Mouse (Mus musculus) R1 (cell line): ENCODE measurements at regions not wholly inside any gene's neighbourhood (a gene's known extent, or its start where the extent isn't known, plus 50 kb on each side); places are given as distances from the start of the nearest gene placed in this dataset.

Experiments
- DNase-seq: peaks from one replicate; pipeline ENCODE4 v3.0.0-alpha.2; 2018; ENCODE audit warnings: low read depth, low spot score

DNA sequence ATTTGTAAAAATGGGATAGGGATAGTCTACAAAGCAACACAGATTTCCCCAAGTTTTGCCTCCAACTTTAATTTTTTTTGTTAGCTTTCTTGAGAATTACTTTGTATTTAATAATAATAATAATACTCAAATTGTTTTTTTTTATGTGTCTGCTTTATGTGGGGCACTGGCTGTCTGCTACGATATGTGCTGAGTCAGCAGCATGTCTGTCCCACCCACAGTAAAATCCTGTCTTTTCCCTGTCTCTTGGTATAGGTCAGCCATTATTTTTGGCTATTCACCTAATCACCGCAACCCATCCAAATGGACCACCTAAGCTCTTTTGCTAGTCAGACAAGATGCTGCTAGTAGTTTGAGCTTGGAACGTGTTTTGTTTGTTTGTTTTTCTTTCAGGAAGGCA is 473.0 kb downstream of the Hs3st4 start:
- DNase-seq: no peak

DNA sequence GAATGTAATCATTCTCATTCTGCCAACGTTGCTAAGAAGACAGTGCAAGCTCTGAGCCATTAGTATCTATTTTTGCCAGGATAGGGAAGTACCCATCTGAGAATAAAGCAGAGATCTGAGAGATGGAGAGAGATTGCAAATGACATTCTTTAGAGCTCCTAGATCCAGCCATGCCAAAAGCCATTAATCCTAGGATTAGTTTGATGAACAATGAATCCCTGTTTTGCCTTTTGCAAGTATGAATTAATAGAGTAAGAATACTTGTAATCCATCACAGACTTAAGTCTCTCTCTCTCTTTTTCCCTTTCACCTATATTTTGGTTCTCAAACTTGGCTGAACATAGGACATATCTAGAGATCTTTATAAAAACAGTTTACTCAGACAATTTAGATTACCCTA is 504.7 kb downstream of the Hs3st4 start:
- no peak for DNase-seq

DNA sequence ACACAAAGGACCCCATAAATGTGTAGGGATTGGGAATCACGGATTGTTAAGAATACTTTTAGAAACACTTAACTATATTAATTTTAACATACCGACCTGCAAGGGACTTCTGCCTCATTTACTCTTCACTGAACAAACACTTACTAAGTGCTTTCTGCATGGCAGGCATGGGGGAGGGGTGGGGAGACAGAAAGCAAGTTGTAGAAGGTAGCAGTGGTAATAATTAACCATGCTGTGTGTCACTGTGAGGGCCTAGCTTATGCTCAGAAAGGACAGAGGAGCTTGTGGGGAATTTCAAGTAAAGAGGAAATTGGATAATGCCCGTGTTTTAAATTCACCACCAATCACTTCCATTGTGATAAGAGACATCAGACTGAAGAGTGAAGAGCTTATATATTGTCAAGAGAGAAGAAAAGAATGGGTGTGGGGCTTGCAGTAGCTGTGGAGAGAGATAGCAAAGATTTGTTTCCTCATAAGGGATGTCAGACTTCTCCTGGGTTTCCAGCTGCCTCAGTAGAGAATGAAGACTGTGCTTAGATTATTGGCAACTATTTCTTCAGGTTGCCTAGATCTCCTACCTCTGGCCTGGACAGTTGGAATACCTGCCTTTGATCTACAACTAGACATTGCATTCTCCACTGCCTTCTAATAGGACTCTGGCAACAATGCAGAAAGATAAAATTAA is 508.6 kb downstream of the Hs3st4 start:
- no peak for DNase-seq

DNA sequence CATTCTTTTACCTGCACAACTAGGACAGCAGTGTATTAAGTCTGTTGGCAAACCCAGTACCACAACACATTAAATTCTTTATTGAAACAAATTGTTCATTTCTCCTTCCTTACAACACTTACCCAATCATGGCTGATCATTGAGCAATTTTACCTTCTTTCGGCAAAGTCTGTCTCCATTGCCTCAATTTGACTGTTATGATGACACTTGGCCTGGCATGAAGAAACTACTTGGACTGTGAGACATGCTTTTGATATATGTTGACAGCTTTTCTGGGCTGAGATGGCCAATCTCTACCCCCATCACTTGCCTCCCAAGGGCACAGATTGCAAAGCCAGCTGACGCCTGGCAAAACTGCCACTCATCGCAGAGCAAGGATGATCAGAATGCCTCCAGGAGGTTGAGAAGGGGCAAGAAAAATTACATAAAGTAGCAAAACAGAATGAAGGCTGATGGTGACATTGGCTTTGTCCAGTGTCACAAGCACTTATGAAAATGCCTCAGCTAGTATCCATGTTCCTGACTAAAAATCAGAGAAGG is 509.3 kb downstream of the Hs3st4 start:
- no peak for DNase-seq

DNA sequence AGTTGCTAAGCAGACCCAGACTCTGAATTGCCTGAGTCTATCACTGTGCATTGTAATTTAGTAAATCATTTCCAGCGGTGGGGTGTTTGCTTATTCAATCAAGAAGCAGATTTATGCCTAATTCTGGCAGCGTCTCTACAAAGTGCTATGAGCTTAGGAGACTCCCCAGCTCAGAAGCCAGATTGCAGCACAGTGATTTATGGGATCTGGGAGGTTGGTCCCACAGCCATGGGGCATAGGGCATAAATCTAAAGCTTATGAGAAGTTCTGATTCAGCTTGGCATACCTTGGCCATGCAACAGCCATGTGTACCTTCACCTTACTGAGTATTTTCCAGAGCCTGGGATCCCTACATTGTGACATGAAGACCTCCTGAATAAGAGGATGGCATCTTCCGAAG is 518.0 kb downstream of the Hs3st4 start:
- no peak for DNase-seq

DNA sequence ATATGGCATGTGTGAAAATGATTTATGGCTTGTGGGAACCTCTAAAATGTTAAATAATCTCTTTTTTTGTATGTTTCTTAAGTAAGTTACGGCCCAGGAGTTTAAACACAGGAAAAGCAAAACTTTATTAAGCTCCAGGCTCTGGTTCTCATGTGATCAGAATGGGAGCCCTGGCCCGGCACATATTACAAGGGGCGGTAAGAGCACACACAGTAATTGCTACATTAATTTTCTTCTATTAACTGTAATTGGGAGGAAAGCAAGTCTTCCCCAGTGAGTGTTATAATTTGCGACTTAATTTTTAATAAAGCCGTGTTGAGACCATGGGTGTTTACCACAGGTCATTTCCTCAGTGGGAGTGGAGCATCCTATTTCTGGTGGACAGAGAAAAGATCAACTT is 520.1 kb downstream of the Hs3st4 start:
- DNase-seq: no peak

DNA sequence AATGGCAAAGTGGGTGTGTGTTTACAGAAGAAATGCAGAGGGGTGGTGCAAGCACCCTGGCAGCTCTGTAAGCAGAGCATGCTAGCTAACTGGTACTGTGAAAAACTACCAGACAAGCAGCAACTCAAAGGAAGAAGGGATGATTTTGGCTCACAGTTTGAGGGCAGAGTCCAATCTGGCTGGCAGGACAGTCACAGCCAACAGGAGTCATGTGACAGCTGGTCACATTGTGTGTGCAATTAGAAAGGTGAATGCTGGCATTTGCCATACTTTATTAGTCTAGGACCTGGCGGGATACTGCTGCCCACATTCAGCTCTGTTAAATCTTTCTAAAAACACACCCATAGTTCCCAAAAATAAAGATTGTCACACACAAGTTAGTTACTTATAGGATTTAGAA is 566.4 kb downstream of the Hs3st4 start:
- DNase-seq: no peak

DNA sequence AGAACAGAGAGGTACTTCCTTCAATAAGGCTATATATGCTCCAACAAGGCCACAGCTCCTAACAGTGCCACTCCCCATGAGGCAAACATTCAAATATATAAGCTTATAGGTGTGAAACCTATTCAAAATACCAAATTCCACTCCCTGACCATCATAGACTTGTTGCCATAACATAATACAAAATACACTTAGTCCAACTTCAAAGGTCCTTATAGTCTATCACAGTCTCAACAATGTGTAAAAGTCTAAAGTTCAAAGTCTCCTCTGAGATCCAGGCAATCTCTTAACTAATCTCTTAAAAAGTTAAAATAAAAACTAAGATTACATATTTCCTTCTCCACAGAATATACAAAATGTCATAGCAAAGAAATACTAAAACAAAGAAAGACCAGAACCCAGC is 574.5 kb downstream of the Hs3st4 start:
- no peak for DNase-seq

DNA sequence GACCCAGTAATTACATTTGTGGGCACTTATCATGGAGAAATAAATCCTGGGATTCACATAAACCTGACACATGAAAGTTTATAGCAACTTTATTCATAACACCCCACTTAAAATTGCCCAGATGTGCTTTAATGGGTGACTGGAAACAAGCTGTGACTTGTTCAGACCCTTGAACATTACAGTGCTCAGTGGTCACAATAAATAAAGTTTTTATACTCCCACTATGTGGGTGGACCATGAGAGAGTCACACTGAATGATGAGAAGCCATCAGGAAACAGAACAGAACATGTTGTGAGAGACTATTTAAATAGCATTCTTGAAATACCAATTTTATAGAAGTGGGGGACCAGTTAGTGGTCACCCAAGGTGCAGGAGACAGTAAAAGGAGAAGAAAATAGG is 588.1 kb downstream of the Hs3st4 start:
- DNase-seq: no peak

DNA sequence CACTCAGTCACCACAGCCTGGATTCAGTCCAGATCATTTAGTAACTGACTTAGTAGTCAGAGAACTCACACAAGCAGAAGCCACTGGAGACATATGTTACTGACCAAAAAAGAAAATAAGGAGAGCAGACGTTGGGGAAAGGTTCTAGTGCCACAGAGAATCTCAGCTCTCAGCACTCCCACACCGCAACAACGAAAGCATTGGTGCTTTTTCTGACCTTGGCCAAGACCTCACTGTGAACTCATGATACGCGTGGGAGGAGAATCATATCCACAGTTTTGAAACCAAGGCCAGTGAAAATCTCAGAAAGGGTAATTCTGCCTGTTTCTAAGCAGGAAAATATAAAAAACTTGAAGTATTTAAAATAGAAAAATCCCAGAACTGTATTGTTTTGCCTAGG is 591.0 kb downstream of the Hs3st4 start:
- DNase-seq: no peak

DNA sequence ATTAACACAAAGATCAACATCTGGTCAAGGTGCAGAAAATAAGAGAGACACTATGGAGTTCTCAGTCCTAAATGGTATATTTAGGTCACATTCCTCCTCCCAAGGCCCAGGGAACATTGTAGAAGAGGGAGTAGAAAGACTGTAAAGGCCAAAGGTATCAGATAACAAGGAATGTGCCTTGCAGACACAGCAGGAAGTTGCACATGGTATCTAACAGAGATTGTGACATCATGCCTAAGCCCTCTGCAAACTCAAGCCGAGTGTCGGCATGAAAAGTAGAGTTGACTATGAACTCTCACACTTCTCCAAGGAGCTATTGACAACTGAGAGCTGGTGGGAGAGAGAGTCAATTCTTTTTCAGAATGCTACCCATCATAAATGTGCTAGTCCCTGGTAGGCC is 598.7 kb downstream of the Hs3st4 start:
- no peak for DNase-seq

DNA sequence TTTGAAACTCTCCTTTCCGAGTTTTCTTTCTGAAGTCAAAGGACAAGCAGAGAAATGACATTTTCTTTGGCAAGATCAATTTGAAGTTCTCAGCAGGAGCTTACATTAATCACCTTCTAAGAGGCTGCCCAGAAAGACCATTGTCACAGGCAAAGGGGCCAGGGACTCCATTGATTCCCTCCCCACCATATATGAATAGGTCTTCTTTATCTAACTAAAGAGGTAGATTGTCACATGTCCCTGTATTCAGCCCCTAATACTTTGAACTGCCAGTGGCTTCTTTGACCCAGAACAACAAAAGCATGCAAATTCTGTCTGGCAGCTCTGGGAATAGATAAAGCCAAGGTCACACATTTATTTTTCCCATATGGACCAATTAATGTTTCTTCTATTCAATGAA is 602.6 kb downstream of the Hs3st4 start:
- no peak for DNase-seq

DNA sequence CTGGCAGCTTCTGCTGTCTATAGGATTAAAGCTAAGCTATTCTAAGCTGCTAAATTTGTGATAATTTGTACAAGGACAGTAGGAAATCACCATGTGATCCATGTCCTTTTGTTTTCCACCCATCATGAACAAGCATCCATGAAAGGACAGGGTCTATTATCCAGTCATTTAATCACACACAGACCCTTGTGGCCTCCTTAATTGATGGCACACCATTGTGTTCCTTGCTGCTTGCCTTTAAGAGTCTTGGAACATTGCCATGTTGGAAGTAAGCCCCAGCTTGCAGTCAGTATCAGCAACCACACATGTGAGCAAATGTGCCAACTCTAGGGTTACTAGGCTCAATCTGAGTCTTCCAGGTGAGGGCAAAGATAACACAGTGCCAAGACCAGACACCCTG is 608.7 kb downstream of the Hs3st4 start:
- no peak for DNase-seq

DNA sequence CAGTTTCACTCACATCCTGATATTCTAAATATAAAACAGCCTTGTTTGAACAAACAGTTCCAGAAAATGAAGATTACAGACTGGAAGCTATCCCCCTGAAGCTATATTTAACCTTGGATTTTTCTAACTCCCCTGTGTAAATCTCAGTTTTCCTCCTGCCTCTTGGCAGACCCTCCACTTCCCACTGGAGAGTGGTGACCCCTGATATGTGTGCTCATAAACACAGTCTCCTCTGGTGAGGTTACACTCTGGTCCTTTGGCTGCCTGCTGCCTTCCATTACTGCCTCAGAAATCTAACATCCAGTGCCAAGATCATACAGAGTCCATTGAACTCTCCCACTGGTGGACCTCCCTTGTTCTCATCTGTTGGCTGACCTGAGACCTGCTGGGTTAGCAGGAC is 610.8 kb downstream of the Hs3st4 start:
- no peak for DNase-seq

DNA sequence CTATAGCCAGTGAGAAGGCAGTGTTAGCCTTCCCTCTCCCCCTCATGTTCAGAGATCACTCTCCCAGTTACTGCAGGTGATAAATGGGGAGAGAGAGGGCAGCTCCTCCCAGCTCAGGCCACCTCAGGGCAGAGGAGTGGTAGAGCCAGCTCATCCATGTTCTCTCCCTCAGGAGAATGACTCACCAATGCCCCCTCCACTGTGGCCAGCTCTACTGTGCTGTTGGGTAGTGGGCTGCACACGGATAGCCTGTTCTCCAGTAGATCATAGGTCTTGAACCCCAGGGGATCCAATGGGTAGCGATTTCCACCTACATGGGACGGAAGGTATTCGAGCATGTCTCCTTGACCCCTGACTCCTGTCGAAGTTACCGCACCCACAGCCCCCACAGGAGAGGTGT is 618.1 kb downstream of the Hs3st4 start:
- no peak for DNase-seq

DNA sequence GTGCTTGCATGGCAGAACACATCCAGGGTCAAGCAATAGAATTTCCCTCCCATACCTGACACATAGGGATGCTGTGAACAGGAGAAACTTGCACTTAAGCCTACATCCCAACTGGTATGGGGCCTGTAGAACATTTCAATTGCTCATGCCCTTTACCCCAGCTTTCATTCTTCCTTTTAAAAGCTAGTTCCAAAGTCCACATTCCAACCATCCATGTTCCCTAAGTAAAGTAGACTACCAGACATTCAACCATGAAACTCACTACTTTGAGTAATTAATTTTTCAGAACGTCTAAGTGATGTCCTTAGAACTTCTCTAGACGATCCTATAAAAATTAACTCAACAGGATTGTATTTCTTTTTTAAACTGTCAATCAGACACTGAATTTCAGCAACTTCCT is 621.9 kb downstream of the Hs3st4 start:
- DNase-seq: no peak

DNA sequence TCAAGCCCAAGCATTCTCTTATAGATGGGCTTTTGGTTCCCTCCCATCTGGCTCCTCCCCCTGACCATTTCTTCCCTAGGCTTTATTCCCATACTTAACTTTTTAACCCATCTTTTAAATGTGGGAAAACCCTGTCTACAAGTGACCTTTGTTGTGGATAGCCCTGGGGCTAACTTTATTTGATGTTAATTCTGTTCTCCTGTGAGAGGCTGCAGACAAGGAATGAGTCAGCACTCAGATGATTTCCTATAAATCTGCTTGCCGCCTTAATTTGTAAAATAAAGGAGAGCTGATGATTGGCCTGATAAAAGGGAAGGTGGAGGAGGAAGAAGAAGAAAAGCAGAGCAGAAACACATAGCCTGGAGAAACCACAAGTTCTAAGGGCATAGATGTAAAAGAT is 623.3 kb downstream of the Hs3st4 start:
- peak; percentile 55 for DNase-seq

DNA sequence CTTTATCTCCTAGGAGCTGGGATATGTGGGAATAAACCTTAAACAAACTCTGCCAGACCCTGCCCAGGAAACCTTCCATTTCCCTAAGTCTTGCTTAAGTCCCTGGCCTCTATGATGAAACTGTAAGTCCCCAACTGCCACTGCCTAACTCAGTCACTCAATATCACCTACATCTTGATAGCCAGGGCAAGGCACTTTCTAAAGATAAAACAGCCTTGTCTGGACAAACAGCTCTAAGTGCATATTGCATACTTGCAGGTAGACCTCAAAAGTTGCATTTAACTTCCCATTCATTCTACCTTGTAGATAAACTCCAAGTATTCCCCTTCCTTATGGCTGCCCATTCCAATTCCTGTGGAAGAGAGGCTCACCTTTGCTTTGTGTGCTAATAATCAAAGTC is 624.4 kb downstream of the Hs3st4 start:
- DNase-seq: no peak

DNA sequence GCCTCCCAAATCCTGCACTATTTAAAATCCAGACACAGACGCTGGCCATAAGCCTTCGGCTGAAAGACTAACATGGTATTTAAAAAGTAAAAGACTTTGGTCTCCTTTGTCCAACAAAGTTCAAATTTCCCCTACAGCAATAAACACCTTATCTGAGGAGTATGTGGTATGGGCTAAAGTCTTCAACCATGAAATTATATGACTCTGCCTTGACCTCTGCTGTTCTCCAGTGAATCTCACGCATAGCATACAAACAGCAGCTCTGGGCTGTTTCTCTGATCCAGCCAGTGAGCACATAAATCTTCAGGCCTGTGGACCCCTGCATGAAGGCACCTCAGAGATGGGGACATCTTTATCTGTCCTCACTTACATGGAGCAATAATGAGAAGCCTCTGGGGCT is 627.8 kb downstream of the Hs3st4 start:
- DNase-seq: no peak

DNA sequence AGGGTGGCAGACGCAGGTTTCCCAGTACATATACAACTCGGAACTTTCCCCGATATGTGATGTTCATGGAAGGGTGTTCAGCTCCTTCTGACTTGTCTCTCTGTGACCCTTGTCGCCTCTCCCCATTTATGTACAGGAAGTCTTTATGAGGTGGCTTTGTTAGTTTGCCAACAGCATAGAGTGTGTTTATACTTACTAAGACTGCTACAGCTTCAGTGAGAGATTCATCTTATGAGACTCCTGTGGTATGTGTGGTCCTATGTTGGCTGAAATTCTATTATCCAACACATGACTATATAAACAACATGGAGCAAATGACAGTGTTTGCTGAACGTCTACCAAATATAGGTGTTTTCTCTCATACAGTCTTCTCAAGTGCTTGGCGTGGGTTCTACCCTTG is 664.5 kb downstream of the Hs3st4 start:
- no peak for DNase-seq

DNA sequence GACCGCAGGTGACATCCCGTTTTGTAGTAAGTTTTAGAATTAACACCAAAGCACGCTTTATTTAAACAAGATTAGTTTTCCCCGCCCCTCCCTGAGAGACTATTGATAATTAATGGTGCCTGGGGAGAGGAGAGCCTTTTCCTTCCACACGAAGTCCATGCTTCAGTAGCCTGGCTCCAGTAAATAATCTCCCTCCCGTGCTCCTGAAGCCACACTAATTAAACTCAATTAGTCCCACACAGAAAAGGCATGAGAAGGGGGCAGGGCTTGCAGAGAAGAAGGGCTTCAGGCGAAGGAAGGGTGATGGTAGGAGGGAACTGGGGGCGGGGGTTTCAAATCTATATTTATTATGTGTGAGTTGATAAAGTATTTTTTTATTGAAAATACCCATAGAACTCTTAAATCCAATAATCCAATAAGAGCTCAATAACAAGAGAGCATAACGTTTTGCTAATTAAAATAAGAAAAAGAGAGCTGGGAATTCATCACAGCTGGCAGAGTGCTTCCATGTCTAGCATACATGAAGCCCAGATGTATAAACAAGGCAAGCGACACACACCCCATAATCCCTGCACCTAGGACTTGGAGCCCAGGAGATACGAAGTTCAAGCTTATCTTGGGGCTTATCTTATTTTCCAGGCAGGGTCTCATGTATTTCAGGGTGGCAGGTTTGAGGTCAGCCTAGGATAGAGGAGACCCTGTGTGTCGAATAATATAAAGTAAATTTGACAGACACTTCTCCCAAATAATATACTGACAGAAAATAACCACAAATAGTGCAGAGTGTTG is 684.7 kb downstream of the Hs3st4 start:
- DNase-seq: no peak

DNA sequence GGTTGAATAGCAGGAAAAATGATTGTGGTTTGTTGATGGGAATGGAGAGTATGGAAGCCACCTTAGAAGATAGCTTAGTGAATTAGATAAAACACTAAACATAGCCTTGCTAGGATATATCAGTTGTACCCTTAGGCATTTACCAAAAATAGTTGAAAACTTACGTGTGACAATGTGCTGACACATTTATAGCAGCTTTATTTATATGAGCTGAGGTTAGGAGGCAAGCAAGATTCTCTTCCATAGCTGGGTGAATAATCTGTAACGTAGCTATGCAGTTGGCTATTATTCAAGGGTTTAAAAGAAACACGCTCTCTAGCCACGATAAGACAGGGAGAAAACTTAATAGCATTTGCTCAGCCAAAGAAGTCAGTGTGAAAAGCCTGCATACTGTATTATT is 685.4 kb downstream of the Hs3st4 start:
- DNase-seq: no peak

DNA sequence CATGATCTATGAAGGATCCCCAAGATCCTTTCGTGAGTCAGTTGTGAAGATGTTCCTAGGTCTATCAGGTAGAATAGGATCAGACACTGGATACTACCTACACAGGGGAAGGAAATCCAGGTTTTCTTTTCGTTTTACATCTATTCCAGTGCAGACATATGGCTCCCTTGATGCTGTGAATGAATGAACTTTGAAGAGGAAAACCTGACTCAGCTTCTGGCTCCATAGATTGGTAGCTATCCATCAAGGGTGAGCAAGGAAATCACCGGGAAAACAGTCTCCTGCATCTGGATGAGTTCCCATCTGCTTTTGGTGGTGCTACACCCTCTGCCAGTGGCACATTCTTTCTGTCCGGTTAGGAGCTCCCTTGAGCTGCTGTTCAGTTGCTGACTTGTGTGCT is 687.8 kb downstream of the Hs3st4 start:
- DNase-seq: no peak
